Mouse (Mus musculus): Measurements from ENCODE around the gene Icam5.

GRCm38 (mm10) chr9:21017177-21017575 is 14.7 kb upstream of the Icam5 start:
- no peak for TF ChIP-seq CTCF (IDR thresholded peaks at IDR 0.05; ENCODE audit: insufficient read depth, low read depth, low read length)
- TF ChIP-seq POLR2A (IDR thresholded peaks at IDR 0.05; ENCODE audit: insufficient read depth, low read depth, low read length), result no peak

Measured in olfactory bulb, adult 2 months (tissue).